Mouse (Mus musculus) splenic B cell, adult 2 months (primary cell): ENCODE data around the gene Bicral.

Experiments
- DNase-seq: peaks from one replicate; pipeline ENCODE4 v3.0.0-alpha.2; 2011; ENCODE audit warnings: low read depth, low spot score
- H3K27me3 ChIP-seq: 2 replicates; pipeline ENCODE4 v1.6.1; 2012; ENCODE audit warnings: mild to moderate bottlenecking, low read length, moderate library complexity, mixed read lengths; ENCODE audit not compliant: control insufficient read depth, poor library complexity, insufficient read depth, severe bottlenecking
- H3K36me3 ChIP-seq: 2 replicates; pipeline ENCODE4 v1.6.1; 2012; ENCODE audit warnings: mild to moderate bottlenecking, low read length, moderate library complexity, mixed read lengths; ENCODE audit not compliant: control insufficient read depth, poor library complexity, insufficient read depth, severe bottlenecking

Bicral gene

DNA sequence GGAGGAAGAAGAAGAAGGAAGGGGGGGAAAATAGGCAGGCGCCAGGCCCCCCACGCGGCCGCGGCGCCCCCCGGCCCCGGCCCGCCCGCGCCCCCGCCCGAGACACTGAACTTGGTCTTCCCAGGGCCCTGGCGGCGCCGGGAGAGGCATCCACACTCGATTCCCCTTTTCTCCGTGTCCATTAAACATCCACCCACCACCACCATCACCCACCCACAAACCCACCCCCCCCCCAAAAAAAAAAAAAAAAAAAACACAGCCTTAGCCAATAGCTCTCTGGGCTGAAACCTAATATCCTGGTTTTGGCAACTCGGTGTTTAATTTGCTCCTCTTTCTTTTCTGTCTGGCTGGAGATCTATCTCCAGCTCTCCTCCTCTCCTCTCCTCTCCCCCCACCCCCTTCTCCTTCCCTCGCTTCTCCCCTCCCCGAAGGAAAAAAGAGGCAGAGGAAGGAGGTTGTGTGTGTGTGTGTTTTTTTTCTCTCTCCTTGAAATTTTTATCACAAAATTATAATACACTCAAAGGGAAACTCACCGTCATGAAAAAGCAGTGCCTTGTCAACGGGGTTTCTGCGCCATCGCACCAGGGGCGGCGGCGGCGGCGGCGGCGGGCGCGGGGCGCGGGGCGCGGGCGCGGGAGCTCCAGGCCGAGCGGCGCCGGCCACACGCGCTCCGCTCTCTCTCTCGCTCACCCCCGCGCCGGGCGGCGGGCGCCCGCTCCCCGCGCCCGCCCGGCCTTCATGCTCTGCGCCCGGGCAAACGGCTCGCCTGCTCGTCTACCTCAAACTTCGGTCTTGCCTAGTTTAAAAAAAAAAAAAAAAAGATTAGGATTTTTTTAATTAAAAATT, at the start of gene Bicral:
Gene Bicral (minus strand): TSS at position 580 of the 846 bp plus-strand sequence.
- H3K36me3 ChIP-seq: no peaks in the 10 kb centered on the region
- peak; percentile 72 for DNase-seq
- H3K27me3 ChIP-seq: no peaks in the 10 kb centered on the region

DNA sequence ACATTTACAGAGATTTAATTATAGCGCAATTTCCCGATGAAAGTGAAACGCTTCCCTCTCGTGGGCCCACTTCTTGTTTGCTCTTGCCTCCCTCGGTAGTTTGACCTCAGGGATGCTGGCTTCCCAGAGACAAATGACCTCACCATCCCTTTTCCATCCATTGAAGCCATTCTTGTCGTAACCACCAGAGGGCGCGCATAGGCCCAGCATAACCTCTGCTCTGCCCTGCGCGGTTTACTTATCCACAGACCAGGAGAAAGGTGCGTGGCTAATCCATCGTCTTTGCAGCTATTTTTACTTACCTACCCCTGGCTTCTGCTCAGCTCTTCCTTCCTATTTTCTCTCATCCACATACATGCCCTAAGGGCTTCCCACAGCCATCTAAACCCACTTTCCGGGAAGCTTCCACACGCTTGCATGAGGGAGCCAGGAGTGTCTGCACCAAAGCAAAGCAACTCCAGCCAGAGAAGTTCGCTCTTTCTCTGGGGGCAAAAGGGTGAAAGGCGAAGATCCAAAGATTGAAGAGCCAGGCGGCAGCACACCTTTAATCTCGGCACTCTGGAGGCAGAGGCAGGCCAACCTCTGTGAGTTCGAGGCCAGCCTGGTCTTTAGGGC, 45.7 kb upstream of the Bicral start:
- no peaks in the 10 kb centered on the region for H3K27me3 ChIP-seq
- DNase-seq: peak; percentile 86
- H3K36me3 ChIP-seq: no peaks in the 10 kb centered on the region

DNA sequence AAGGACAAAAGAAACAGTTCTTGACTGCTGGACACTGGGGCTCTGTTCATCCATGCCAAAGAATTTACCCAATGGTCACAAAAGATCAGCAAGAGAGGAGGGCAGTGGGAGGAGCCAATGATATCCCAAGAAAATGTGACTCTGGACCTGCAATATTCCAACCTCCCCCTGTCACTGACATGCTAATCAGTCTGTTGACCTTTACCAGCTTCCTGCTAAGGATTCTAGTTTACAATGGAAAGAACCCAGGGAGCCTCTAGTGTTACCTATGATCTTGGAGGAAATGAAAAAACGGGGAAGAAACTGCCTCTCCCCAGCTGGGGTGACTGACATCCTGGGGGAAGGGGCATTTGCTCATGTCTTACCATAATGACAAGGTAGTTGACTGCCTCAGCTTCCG, 42.7 kb upstream of the Bicral start:
- H3K27me3 ChIP-seq: no peaks in the 10 kb centered on the region
- DNase-seq: no peak
- H3K36me3 ChIP-seq: no peaks in the 10 kb centered on the region

DNA sequence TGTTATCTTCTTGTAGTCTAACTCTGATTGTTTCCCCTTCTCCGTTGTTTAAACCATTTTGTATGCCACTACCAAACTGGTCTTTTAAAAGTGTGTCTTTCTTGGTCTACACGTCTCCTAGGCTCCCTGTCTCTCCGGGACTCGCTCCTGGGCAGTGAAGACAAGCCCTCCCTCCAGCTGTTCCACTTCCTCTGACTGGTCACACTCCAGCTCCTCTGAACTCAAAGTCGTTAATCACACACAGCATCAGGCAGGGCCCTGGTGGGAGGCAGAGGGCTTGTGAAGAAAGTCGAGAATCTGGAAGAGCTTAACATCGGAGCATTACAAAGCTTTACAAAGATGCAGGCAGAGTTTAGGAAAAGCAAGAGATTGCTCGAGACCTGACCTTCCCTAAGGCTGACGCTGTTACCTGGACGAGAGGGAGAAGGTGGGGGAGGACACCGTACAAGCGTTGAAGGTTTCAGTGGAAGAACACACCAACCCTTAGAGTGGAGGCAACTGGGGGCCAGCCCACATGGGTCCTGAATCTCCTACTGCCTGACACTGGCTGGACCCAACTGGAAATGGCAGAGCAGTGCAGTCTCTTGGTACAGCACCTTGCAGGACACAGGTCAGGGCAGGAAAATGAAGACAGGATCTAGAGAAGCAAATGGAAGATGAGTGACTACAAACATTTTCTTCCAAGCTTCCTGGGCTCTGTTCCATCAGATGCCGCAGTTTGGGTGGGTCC, 39.1 kb upstream of the Bicral start:
- peak; percentile 28 for DNase-seq
- no peaks in the 10 kb centered on the region for H3K27me3 ChIP-seq
- H3K36me3 ChIP-seq: no peaks in the 10 kb centered on the region; the same call in 1 of the 2 replicates

DNA sequence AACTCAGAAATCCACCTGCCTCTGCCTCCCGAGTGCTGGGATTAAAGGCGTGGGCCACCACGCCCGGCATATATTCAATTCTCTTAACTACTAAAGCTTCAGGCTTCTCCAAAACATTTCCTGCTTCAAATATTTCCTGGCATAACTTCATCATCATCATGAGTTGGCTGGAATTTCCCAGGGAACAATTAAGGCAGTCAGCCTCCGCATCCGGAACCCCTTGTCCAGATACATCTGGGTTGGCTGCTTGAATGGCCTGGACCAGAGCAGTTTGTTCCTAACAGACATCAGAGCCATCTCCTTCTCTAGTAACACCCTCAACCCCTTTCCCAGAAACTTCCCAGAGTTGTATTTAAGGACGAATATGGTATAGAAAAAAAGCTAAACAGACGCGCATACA, 37.1 kb upstream of the Bicral start:
- H3K36me3 ChIP-seq: no peaks in the 10 kb centered on the region; the same call in 1 of the 2 replicates
- DNase-seq: no peak
- H3K27me3 ChIP-seq: no peaks in the 10 kb centered on the region

DNA sequence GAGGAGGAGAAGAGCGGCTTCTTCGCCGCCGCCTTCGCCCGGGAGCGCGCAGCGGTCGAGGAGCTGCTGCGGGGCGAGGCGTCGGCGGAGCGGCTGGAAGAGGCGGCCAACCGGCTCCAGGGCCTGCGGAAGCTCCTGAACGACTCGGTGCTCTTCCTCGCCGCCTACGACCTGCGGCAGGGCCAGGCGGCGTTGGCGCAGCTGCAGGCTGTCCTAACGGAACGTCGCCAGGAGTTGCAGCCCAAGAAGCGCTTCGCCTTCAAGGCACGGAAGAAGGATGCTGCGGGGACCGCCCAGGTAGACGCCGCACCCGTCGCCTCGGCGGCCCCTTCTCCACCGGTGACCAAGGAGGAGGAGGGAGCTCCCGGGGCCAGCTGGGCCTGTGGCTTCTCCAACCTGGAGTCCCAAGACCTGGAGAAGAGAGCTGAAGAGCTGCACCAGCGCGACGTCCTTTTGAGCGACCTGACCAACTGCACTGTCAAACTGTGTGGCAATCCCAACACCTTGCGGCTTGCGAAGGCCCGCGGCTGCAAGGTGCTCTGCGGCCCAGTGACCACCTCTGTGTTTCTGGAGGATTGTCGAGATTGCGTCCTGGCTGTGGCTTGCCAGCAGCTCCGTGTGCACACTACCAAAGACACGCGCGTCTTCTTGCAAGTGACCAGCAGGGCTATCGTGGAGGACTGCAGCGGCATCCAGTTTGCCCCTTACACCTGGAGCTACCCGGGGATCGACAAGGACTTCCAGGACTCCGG, 32.7 kb upstream of the Bicral start:
- H3K27me3 ChIP-seq: no peaks in the 10 kb centered on the region
- DNase-seq: peak; percentile 24
- H3K36me3 ChIP-seq: no peaks in the 10 kb centered on the region; the same call in 1 of the 2 replicates

DNA sequence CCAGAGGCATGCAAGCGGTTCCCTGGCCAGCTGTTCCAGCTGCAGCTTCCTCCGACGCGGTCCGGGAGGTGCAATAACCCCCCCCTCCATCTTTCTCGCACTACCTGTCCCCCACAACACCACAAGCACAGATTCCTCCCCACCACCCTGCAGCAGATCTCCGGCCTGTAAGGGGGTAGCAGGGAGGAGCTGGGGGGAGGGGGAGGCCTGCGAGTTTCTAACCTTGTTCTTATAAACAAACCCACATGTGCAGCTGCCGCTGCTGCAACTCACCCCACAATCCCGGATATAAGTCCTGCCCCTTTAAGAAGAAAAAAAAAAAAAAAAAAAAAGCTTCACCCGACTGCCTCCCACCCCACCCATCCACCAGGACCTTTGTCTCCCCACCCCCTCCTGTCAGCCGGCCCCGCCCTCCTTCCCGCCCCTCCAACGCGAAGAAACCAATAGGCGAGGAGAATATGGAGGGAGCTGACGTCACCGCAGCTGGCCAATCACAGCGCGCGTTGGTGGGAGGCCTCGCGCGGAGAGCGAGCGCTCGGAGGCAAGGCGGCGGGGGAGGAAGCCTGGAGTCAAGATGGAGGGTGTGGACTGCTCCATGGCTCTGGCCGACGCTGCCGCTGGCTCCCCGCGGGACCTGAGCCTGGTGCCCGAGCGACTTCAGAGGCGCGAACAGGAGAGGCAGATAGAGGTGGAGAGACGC, 32.0 kb upstream of the Bicral start, which contains the start of gene Tbcc:
Gene Tbcc (plus strand): TSS at position 569 of the 700 bp plus-strand sequence.
- Histone ChIP-seq H3K27me3 (no peaks in the 10 kb centered on the region), H3K36me3 (no peaks in the 10 kb centered on the region; the same call in 1 of the 2 replicates)
- peak; percentile 99 for DNase-seq

DNA sequence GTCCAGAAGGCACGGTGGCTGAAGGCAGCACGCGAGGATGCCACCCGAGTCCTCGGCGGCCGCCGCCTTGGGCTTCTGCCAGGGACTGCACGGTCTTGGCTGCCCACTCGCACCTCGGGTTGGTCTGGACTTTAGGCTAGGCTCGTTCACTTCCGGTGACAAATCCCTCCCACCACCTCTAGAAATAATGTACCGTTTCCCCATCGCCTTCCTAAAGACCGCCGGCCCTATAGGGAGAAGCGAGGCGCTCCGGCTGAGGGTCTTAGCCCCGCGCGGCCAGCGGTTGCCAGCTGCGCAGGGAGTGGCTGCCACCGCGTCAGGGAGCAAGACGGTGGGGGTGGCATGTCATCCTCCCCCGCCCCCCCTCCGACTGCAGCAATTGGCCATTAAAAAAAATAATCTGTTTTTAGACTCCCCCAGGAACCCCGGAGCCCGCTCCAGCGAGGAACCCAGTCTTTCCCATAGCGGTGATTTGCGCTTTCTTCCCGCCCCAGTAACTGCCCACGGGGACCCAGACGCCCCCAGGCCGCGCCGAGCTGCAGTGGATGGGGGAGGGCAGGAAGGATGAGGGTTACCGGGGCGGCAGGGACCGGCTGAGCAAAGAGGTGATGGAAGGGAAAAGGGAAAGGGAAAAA, 31.3 kb upstream of the Bicral start:
- peak; percentile 64 for DNase-seq
- Histone ChIP-seq H3K27me3 (no peaks in the 10 kb centered on the region), H3K36me3 (no peaks in the 10 kb centered on the region; the same call in 1 of the 2 replicates)

DNA sequence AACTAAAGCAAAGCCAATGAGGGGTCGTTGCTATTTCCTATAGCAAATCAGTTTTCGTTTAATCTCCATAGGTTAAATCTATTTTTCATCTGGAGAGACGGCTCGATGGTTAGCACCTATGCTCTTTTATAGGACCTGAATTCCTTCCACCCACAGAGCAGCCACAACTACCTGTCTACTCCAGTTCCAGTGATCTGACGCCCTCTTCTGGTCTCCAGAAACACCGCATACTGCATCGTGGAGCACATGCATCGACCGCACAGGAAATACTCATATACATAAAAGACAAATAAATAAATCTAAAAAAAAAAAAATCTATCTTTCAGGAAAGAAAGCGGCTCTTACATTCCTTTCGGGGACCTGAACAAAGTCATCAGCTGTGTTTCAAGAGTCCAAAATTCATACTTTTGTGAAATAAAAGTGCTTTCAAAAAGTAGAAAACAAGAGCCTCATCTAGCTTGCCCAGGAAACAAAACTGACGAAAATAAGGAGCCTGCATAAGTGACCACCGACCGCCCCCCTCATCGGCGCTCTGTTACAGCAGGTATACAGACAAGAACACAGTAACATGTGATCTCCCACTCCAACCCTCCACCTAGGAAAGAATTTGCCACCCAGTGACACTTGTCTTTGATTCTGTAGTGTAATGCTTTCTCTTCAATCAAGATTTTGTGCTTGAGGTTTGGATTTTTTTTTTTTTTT, 30.4 kb upstream of the Bicral start:
- Histone ChIP-seq H3K36me3 (no peaks in the 10 kb centered on the region; the same call in 1 of the 2 replicates), H3K27me3 (no peaks in the 10 kb centered on the region)
- peak; percentile 68 for DNase-seq

DNA sequence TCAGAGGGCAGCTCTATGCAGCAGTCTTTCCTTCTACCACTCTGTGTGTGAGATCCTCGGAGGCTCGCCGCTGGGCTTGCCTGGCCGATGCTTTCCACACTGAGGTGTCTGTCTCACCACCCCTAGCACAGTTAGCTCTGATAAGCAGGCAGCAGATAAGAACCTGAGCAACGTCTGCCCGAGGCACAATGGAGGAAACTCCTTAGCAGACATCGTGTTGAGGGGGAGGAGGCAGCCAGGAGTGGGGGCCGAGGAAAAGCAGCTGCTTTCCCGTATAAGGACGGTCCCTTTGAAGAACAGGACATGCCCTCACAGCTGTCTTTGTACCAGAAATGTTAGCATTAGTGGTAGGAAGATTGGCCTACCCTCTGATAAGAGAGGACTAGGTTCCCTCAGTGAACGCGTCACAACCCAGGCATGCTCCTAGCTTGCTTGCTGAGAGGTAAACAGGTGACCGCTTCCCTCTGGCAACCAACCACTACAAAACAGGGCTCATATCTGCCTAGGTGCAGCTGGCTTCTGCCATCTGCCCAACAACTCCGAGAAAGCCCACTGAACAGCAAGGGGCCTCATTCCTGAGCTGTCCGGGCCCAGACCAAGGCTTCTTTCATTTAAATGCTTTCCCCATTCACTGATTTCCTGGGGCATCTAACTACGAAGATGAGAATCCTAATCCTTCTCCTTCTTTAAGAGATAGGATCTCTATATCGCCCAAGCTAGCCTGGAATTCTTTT, 27.8 kb upstream of the Bicral start:
- Histone ChIP-seq H3K27me3 (no peaks in the 10 kb centered on the region), H3K36me3 (no peaks in the 10 kb centered on the region)
- no peak for DNase-seq

DNA sequence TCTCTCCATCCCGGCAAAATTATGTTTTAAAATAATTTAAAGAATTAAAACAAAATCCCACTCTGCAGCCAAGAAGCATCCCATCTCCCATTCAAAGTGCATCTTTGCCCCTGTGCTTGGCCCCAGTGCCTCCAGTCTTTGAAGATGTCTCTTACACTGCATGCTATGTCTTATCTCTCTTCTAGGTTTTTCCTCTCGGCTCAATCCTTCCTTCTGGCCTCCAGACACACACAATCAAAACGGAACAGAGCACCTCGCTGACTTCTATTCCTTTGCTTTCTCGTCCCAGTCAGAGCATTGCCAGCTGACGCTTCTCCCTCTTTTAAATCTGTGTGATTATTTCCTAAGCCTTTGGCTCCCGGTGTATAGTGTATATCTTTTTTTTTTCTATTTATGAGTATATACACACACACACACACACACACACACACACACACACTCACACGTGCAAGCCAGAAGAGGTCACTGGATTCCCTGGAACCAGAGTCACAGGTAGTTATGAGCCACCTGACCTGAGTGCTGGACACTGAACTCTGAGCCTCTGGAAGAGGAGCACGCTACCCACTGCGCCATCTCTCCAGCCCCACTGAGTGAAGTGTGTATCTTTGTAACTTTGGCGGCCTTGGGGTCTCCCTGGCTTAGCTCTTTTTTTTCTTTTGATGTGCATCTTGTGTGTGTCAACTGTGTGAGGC, 27.1 kb upstream of the Bicral start:
- no peak for DNase-seq

DNA sequence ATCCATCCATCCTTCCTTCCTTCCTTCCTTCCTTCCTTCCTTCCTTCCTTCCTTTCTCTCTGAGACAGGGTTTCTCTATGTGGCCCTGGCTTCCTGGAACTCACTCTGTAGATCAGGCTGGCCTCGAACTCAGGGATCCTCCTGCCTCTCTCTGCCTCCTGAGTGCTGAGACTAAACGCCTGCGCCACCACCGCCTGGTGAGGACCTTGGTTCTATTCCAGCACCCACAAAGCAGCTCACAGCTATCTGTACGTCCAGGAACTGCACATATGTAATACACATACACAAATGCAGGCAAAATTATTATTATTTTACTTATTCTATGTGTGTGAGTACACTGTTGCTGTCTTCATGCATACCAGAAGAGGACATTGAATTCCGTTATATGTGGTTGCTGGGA, 26.5 kb upstream of the Bicral start:
- Histone ChIP-seq H3K36me3 (no peaks in the 10 kb centered on the region), H3K27me3 (no peaks in the 10 kb centered on the region)
- no peak for DNase-seq

More for the DNA sequence above, 27.1 kb upstream of the Bicral start:
- no peaks in the 10 kb centered on the region for H3K27me3 ChIP-seq
- no peaks in the 10 kb centered on the region for H3K36me3 ChIP-seq
